Mouse (Mus musculus) embryonic facial prominence, embryonic 13.5 days (tissue): ENCODE results near the gene Gimap7. TPM values are rescaled to one million over a fixed set of nuclear protein-coding genes. Genes with fewer than 3 reads are reported as not detected.

Source experiments
- ATAC-seq: fragments of 200-750 bp; cut with Nextera tagmentation; 2 replicates; pipeline ENCODE4 v1.8.0; 2017; ENCODE audit warnings: low read depth; ENCODE audit not compliant: insufficient number of reproducible peaks, insufficient read depth, low FRiP score, low TSS enrichment
- H3K27ac ChIP-seq: fragments of 300-500 bp; sonication (generic); 2 replicates; pipeline ENCODE4 v1.5.1; 2015; ENCODE audit warnings: moderate library complexity, mild to moderate bottlenecking, inconsistent platforms
- H3K27me3 ChIP-seq: fragments of 300-500 bp; sonication (generic); 2 replicates; pipeline ENCODE4 v1.6.1; 2015; ENCODE audit warnings: mild to moderate bottlenecking, inconsistent platforms
- H3K36me3 ChIP-seq: fragments of 300-500 bp; sonication (generic); 2 replicates; pipeline ENCODE4 v1.6.1; 2015; ENCODE audit warnings: mild to moderate bottlenecking, inconsistent platforms
- H3K4me1 ChIP-seq: fragments of 300-500 bp; sonication (generic); 2 replicates; pipeline ENCODE4 v1.6.1; 2015; ENCODE audit warnings: inconsistent platforms
- H3K4me2 ChIP-seq: fragments of 300-500 bp; sonication (generic); 2 replicates; pipeline ENCODE4 v1.6.1; 2015; ENCODE audit warnings: moderate library complexity, mild to moderate bottlenecking, inconsistent platforms
- H3K4me3 ChIP-seq: fragments of 300-500 bp; sonication (generic); 2 replicates; pipeline ENCODE4 v1.5.1; 2015; ENCODE audit warnings: mild to moderate bottlenecking, inconsistent platforms
- H3K9ac ChIP-seq: fragments of 300-500 bp; sonication (generic); 2 replicates; pipeline ENCODE4 v1.6.1; 2015; ENCODE audit warnings: mild to moderate bottlenecking, inconsistent platforms
- H3K9me3 ChIP-seq: fragments of 300-500 bp; sonication (generic); 2 replicates; pipeline ENCODE4 v1.6.1; 2016; ENCODE audit warnings: inconsistent platforms
- WGBS: fragments of 180-500 bp; shearing (Covaris S2); methylation state at CpG from one replicate; pipeline ENCODE4 v1.1.7; 2015; ENCODE audit warnings: mixed read lengths; 5-methylcytosine and 5-hydroxymethylcytosine counted together
- polyA plus RNA-seq: library from polyadenylated mRNA; unstranded; fragments of >200 nt; fragmentation: Nextera tagmentation; extraction: Ambion mirVana; gene quantifications from 2 replicates; pipeline ENCODE4 v1.2.1, GENCODE M21; 2015

Gene Gimap7
- polyA plus RNA-seq, 1 experiment from 2014 or later, result not detected

GRCm38 (mm10) chr6:48697555-48697930 is 20.9 kb upstream of the Gimap7 start:
- ATAC-seq, result no peak
- H3K4me2 ChIP-seq, result no peak overlapping the region
- 47% methylated on average over 1 of the region's 1 CpGs for WGBS
- H3K4me1 ChIP-seq, result no peaks in the 10 kb centered on the region
- H3K4me3 ChIP-seq, result no peak overlapping the region
- no peaks in the 10 kb centered on the region for H3K9me3 ChIP-seq
- H3K9ac ChIP-seq, result no peak overlapping the region
- H3K36me3 ChIP-seq, result no peaks in the 10 kb centered on the region
- H3K27me3 ChIP-seq, result no peaks in the 10 kb centered on the region
- H3K27ac ChIP-seq, result no peak overlapping the region

DNA sequence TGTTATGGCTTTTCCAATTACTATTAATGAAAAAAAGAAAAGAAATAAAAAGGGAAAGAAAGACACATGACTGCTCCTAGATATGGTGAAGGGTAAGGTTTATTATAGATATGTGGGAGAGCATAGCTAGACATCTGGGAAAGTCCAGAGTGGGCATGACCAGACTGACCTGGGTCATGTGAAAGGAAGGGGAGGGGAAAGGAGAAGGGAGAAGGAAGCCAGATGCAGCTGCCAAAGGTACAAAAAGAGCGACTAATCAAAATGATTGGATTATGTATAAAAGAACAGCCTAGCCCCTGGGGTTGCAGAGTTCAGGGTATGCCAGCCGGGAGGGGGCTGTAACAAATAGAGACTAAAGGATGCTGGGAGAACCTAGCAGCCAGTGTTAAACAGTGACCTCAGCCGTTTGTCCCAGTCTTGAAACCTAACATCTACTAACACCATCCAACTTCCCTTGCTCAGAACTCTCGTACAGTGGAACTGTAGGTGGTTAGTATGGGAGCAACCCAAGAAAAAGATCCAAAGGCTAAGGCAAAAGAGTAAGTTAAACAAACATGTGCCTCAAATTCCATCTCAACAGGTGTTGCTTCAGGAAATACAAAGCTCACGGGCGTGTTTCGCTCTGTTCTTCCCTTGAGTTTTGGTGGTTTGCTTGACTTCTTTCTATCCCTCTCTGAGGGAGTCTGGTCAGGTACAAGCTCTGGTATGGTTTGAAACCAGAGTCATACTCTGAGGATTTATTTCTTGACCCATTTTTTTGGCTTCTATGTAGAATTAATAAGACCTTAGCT is 20.2 kb upstream of the Gimap7 start:
- H3K27me3 ChIP-seq, result no peaks in the 10 kb centered on the region
- H3K4me1 ChIP-seq, result no peaks in the 10 kb centered on the region
- H3K9me3 ChIP-seq, result no peaks in the 10 kb centered on the region
- no peaks in the 10 kb centered on the region for H3K36me3 ChIP-seq
- no peak overlapping the region for H3K4me2 ChIP-seq
- H3K9ac ChIP-seq, result no peak overlapping the region
- H3K27ac ChIP-seq, result no peak overlapping the region
- no peak overlapping the region for H3K4me3 ChIP-seq
- no peak for ATAC-seq
- 71% methylated on average over 7 of the region's 7 CpGs for WGBS

DNA sequence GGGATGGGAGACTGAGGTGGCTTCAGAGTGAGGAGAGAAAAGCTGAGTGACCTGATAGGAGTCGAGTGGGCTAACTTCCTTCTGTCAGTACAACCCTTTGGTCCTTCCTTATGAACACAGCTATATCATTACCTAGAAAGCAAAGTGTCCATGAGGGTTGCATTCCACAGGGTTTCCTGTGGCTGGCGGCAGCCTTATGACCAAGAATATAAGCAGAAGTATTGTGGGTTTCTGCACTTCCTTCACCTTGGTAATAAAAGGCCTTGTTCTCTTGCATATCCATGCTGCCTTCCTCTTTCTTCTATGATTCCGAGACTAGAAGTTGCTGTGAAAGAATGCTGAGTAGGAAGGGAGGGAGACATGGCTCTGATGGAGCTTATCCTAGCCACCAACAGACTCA is 19.5 kb upstream of the Gimap7 start:
- H3K27ac ChIP-seq, result no peak overlapping the region
- no peak for ATAC-seq
- H3K27me3 ChIP-seq, result no peaks in the 10 kb centered on the region
- no peak overlapping the region for H3K4me2 ChIP-seq
- no peaks in the 10 kb centered on the region for H3K4me1 ChIP-seq
- WGBS, result 83% methylated on average over 3 of the region's 3 CpGs
- H3K9me3 ChIP-seq, result no peaks in the 10 kb centered on the region
- H3K9ac ChIP-seq, result no peak overlapping the region
- no peaks in the 10 kb centered on the region for H3K36me3 ChIP-seq
- H3K4me3 ChIP-seq, result no peak overlapping the region

DNA sequence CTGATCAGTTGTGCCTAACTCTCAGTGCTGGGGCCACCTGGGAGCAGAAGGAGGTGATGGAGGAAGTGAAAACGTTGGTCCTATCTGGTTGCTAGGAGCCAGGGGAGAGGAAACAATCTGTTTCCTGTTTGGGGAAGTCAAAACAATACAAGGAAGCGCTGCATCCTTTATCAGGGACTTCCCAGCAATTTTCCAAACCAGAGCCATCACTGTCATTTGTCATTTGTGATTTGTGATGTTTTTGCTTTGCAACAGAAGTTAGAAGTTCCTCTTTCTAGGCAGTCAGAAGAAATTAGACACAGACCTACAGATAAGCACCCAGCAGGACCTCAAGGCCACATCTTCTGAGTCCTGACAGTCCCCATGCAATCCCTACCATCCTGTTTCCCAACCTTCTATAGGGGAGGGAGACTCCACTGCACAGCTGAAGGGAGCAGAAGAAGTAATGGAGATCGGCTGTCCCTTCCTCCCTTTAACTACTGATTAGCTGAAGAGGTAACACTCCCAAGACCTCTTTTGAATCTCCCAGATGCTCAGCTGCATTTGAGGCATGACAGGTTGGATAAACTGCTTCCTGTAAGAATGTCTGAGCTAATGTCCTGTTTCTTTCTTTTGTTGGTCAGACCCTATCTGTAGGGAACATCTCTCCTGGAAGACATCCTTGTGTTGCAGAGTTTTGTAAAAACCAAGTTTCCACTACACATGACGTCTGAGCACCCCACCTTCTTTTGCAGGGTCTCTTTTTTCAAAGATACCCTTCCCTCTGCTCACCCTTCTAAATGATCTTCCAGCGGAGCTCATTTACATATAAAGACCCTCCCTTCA is 18.0 kb upstream of the Gimap7 start:
- ATAC-seq, result no peak
- H3K4me1 ChIP-seq, result no peaks in the 10 kb centered on the region
- 46% methylated on average over 5 of the region's 5 CpGs for WGBS
- H3K27me3 ChIP-seq, result no peaks in the 10 kb centered on the region
- no peak overlapping the region for H3K9ac ChIP-seq
- no peaks in the 10 kb centered on the region for H3K36me3 ChIP-seq
- H3K4me2 ChIP-seq, result no peak overlapping the region
- H3K27ac ChIP-seq, result peak overlapping the region; percentile 44; the same call in 1 of the 2 replicates
- H3K4me3 ChIP-seq, result no peak overlapping the region
- no peaks in the 10 kb centered on the region for H3K9me3 ChIP-seq

DNA sequence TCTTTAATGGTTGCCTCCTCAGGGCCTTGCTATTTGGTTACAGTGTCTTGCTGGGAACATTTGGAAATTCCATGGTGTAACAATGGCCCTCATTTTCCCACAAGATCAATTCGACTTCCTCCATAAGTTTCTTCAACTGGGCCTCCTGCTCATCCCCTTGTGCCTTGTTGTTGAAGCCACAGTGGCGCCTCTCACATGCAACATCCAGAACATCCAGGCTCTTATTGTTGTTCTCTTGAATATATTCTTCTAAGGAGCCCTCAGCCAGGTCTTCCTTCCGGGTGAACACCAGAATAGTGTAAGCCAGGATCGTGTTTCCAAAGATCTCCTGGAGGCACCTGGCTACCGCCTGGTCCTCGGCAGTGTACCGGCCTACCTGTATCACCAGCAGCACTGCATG is 16.3 kb upstream of the Gimap7 start:
- H3K27me3 ChIP-seq, result no peaks in the 10 kb centered on the region
- H3K4me2 ChIP-seq, result no peak overlapping the region
- no peaks in the 10 kb centered on the region for H3K36me3 ChIP-seq
- no peak overlapping the region for H3K4me3 ChIP-seq
- no peaks in the 10 kb centered on the region for H3K9me3 ChIP-seq
- no peak overlapping the region for H3K9ac ChIP-seq
- no peaks in the 10 kb centered on the region for H3K4me1 ChIP-seq
- H3K27ac ChIP-seq, result no peak overlapping the region
- WGBS, result 73% methylated on average over 7 of the region's 7 CpGs
- no peak for ATAC-seq

DNA sequence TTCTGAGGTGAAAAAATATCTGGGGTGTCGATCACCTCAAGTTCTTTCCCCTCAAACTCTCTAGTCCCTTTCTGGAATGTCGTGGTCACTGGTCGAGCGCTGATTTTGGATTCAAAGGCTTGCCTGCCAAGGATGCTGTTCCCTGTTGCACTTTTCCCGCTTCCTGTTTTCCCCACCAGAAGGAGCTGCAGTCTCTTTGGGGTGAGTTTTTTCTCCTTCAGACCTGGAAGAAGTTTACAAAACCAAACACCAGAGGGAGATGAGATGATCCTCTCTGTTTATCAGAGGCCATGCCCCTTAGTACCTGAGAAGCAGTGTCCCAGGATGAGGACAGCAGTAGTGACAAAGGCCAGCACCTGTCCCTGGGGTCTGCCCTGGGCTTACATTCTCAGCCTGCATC is 15.8 kb upstream of the Gimap7 start:
- Histone ChIP-seq H3K4me2 (no peak overlapping the region), H3K4me1 (no peaks in the 10 kb centered on the region), H3K27me3 (no peaks in the 10 kb centered on the region), H3K36me3 (no peaks in the 10 kb centered on the region), H3K9ac (no peak overlapping the region), H3K9me3 (no peaks in the 10 kb centered on the region), H3K27ac (no peak overlapping the region), H3K4me3 (no peak overlapping the region)
- 61% methylated on average over 5 of the region's 5 CpGs for WGBS
- no peak for ATAC-seq

GRCm38 (mm10) chr6:48704146-48704545 is 14.3 kb upstream of the Gimap7 start:
- H3K4me1 ChIP-seq, result no peaks in the 10 kb centered on the region
- no peak for ATAC-seq

GRCm38 (mm10) chr6:48706130-48706529 is 12.3 kb upstream of the Gimap7 start:
- H3K27ac ChIP-seq, result no peak overlapping the region
- no peaks in the 10 kb centered on the region for H3K9me3 ChIP-seq
- 0 out of 2 replicates have a peak overlapping the region, but pooled peaks have one; percentile 11 for H3K4me2 ChIP-seq
- WGBS, result 57% methylated on average over 3 of the region's 3 CpGs
- no peaks in the 10 kb centered on the region for H3K36me3 ChIP-seq
- no peaks in the 10 kb centered on the region for H3K27me3 ChIP-seq
- H3K9ac ChIP-seq, result no peak overlapping the region
- ATAC-seq, result no peak
- no peaks in the 10 kb centered on the region for H3K4me1 ChIP-seq
- H3K4me3 ChIP-seq, result no peak overlapping the region

More at GRCm38 (mm10) chr6:48704146-48704545, 14.3 kb upstream of the Gimap7 start:
- Histone ChIP-seq H3K9me3 (no peaks in the 10 kb centered on the region), H3K27me3 (no peaks in the 10 kb centered on the region), H3K36me3 (no peaks in the 10 kb centered on the region), H3K4me3 (no peak overlapping the region), H3K4me2 (no peak overlapping the region), H3K9ac (no peak overlapping the region), H3K27ac (no peak overlapping the region)

DNA sequence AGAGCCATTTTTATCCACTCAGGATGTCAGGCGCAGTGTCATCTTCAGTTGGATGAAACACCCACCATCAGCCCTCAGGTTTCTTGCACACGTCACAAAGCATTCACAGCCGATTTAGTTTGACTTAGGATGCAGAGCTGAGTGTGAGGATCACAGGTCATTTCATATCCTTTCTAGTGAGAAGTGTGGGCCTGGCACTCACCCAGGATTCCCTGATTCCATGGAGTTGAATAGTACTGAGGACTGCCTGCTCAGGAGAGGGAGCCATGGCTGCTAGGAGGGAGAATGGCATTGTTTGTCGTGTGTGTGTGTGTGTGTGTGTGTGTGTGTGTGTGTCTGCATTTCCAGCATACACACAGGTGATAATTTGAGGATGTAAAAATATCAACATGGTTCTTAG is 1.9 kb downstream of the Gimap7 start:
- Histone ChIP-seq H3K4me2 (no peak overlapping the region), H3K27ac (no peak overlapping the region), H3K9ac (no peak overlapping the region), H3K4me3 (no peak overlapping the region), H3K4me1 (no peaks in the 10 kb centered on the region), H3K36me3 (no peaks in the 10 kb centered on the region), H3K9me3 (no peaks in the 10 kb centered on the region), H3K27me3 (no peaks in the 10 kb centered on the region)
- WGBS, result 76% methylated on average over 4 of the region's 4 CpGs
- no peak for ATAC-seq

DNA sequence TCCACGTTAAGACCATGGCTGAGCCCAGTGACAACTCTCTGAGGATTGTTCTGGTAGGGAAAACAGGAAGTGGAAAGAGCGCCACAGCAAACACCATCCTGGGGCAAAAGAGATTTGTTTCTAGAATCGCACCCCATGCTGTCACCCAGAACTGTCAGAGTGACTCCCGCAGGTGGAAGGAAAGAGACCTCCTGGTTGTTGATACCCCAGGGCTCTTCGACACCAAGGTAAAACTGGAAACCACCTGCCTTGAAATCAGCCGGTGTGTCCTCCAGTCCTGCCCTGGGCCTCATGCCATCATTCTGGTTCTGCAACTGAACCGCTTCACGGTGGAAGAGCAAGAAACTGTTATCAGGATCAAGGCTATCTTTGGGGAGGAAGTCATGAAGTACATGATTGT is 5.0 kb downstream of the Gimap7 start:
- WGBS, result 83% methylated on average over 8 of the region's 8 CpGs
- no peak overlapping the region for H3K9ac ChIP-seq
- no peak overlapping the region for H3K27ac ChIP-seq
- H3K36me3 ChIP-seq, result no peaks in the 10 kb centered on the region
- ATAC-seq, result no peak
- no peaks in the 10 kb centered on the region for H3K9me3 ChIP-seq
- H3K4me1 ChIP-seq, result no peaks in the 10 kb centered on the region
- H3K4me2 ChIP-seq, result no peak overlapping the region
- H3K4me3 ChIP-seq, result no peak overlapping the region
- no peaks in the 10 kb centered on the region for H3K27me3 ChIP-seq

- Histone ChIP-seq H3K27me3 (no peaks in the 10 kb centered on the region), H3K4me1 (no peaks in the 10 kb centered on the region), H3K9me3 (no peaks in the 10 kb centered on the region), H3K9ac (no peak overlapping the region), H3K4me2 (no peak overlapping the region), H3K27ac (no peak overlapping the region), H3K4me3 (no peak overlapping the region), H3K36me3 (no peaks in the 10 kb centered on the region)
- WGBS, result 7% methylated on average over 1 of the region's 1 CpGs
- 0 out of 2 replicates have a peak, but pooled peaks have one; percentile 52 for ATAC-seq
These were observed 7.1 kb downstream of the Gimap7 start for GRCm38 (mm10) chr6:48725476-48725875.

- WGBS, result 85% methylated on average over 5 of the region's 5 CpGs
- Histone ChIP-seq H3K4me3 (no peak overlapping the region), H3K4me1 (no peaks in the 10 kb centered on the region), H3K27ac (no peak overlapping the region), H3K9ac (no peak overlapping the region), H3K27me3 (no peaks in the 10 kb centered on the region), H3K4me2 (no peak overlapping the region), H3K36me3 (no peaks in the 10 kb centered on the region), H3K9me3 (no peaks in the 10 kb centered on the region)
- no peak for ATAC-seq
These were observed 9.3 kb downstream of the Gimap7 start for GRCm38 (mm10) chr6:48727761-48728160.
